Mouse (Mus musculus) heart, embryonic 11.5 days (tissue): ENCODE results near the gene Twnk. TPM values are rescaled to one million over a fixed set of nuclear protein-coding genes. Genes with fewer than 3 reads are reported as not detected.
A peak's percentile ranks its signal among the peaks of the same experiment; 100 is the strongest.

Source experiments
- ATAC-seq: fragments of 200-750 bp; cut with Nextera tagmentation; replicated peaks from 2 replicates; pipeline ENCODE4 v1.8.0; 2017; ENCODE audit warnings: moderate library complexity; ENCODE audit not compliant: insufficient number of reproducible peaks, low FRiP score, low TSS enrichment
- H3K27ac ChIP-seq: fragments of 300-500 bp; sonication (generic); 2 replicates; pipeline ENCODE4 v1.5.1; 2014; ENCODE audit warnings: mild to moderate bottlenecking, low read depth, low read length
- H3K27me3 ChIP-seq: fragments of 300-500 bp; sonication (generic); 2 replicates; pipeline ENCODE4 v1.6.1; 2014; ENCODE audit warnings: mild to moderate bottlenecking, low read length, mixed read lengths; ENCODE audit not compliant: control insufficient read depth, insufficient read depth
- H3K36me3 ChIP-seq: fragments of 300-500 bp; sonication (generic); 2 replicates; pipeline ENCODE4 v1.6.1; 2014; ENCODE audit warnings: mild to moderate bottlenecking, low read length, moderate library complexity, mixed read lengths; ENCODE audit not compliant: control insufficient read depth, insufficient read depth
- H3K4me1 ChIP-seq: fragments of 300-500 bp; sonication (generic); 2 replicates; pipeline ENCODE4 v1.6.1; 2014; ENCODE audit warnings: low read length; ENCODE audit not compliant: control insufficient read depth, insufficient read depth
- H3K4me2 ChIP-seq: fragments of 300-500 bp; sonication (generic); 2 replicates; pipeline ENCODE4 v1.6.1; 2014; ENCODE audit warnings: mild to moderate bottlenecking, moderate library complexity
- H3K4me3 ChIP-seq: fragments of 300-500 bp; sonication (generic); 2 replicates; pipeline ENCODE4 v1.5.1; 2014; ENCODE audit warnings: low read depth, low read length
- H3K9ac ChIP-seq: fragments of 300-500 bp; sonication (generic); 2 replicates; pipeline ENCODE4 v1.6.1; 2014; ENCODE audit warnings: mild to moderate bottlenecking, low read depth, low read length, moderate library complexity
- H3K9me3 ChIP-seq: fragments of 300-500 bp; sonication (generic); replicated peaks from 2 replicates; pipeline ENCODE4 v1.6.1; 2016; ENCODE audit warnings: low read length; ENCODE audit not compliant: control insufficient read depth
- WGBS: fragments of 180-500 bp; shearing (Covaris S2); extraction: QIAGEN DNeasy Blood & Tissue Kit; methylation state at CpG from one replicate; pipeline ENCODE4 v1.1.7; 2014; ENCODE audit not compliant: insufficient replicate concordance; 5-methylcytosine and 5-hydroxymethylcytosine counted together
- polyA plus RNA-seq: library from polyadenylated mRNA; unstranded; fragments of >200 nt; fragmentation: Nextera tagmentation; extraction: Ambion mirVana; gene quantifications from 2 replicates; pipeline ENCODE4 v1.2.1, GENCODE M21; 2014

Twnk gene
- polyA plus RNA-seq, 1 experiment from 2014 or later = 14.2 TPM

- Histone ChIP-seq H3K9me3 (no peaks in the 10 kb centered on the region), H3K27ac (no peak overlapping the region), H3K27me3 (no peaks in the 10 kb centered on the region), H3K9ac (peak overlapping the region; percentile 85), H3K4me1 (peaks cover 13% of the 10 kb centered on the region), H3K36me3 (peaks cover 16% of the 10 kb centered on the region), H3K4me2 (peak overlapping the region; percentile 94), H3K4me3 (peak overlapping the region; percentile 98)
- ATAC-seq = no peak
- 87% methylated on average over 20 of the region's 20 CpGs for WGBS
These were observed 2.1 kb downstream of the Twnk start for GRCm38 (mm10) chr19:45007425-45008191.

- ATAC-seq = no peak
- H3K36me3 ChIP-seq = peaks cover 8% of the 10 kb centered on the region; the same call in 1 of the 2 replicates
- no peaks in the 10 kb centered on the region for H3K9me3 ChIP-seq
- peaks cover 12% of the 10 kb centered on the region for H3K4me1 ChIP-seq
- WGBS = 83% methylated on average over 4 of the region's 4 CpGs
- H3K4me2 ChIP-seq = no peak overlapping the region
- H3K27ac ChIP-seq = no peak overlapping the region
- no peak overlapping the region for H3K4me3 ChIP-seq
- no peak overlapping the region for H3K9ac ChIP-seq
- no peaks in the 10 kb centered on the region for H3K27me3 ChIP-seq
These were observed 5.2 kb downstream of the Twnk start for GRCm38 (mm10) chr19:45010646-45011045.

GRCm38 (mm10) chr19:45012219-45012618 lies 6.8 kb downstream of the Twnk start:
- Histone ChIP-seq H3K27me3 (no peaks in the 10 kb centered on the region), H3K4me2 (no peak overlapping the region), H3K27ac (no peak overlapping the region), H3K36me3 (peaks cover 8% of the 10 kb centered on the region; the same call in 1 of the 2 replicates), H3K9me3 (no peaks in the 10 kb centered on the region), H3K4me3 (no peak overlapping the region), H3K4me1 (peaks cover 14% of the 10 kb centered on the region), H3K9ac (no peak overlapping the region)
- no peak for ATAC-seq
- 78% methylated on average over 8 of the region's 8 CpGs for WGBS

DNA sequence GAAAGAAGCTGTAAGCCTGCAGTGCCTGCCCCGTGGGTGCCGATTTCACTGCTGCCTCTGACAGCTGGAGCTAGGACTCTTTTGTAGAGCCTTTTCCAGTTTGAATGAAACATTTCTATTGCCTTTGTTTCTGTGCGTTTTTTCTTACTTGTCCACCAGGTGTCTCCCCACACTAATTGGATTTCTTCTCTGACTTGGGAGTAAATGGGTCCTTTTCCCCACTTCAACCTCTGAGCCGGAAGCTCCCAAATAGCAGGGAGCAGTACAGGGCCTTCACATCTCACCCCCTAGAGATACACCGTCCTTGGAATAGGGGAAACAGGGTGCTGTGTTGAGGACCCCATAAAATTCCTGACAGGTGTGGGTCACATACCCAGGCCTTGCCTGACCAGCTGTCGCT lies 7.2 kb downstream of the Twnk start:
- Histone ChIP-seq H3K27me3 (no peaks in the 10 kb centered on the region), H3K4me1 (peaks cover 11% of the 10 kb centered on the region), H3K9me3 (no peaks in the 10 kb centered on the region), H3K27ac (no peak overlapping the region), H3K9ac (no peak overlapping the region), H3K4me3 (no peak overlapping the region), H3K36me3 (peaks cover 8% of the 10 kb centered on the region; the same call in 1 of the 2 replicates), H3K4me2 (no peak overlapping the region)
- whole genome bisulfite sequencing = 38% methylated on average over 6 of the region's 6 CpGs
- ATAC-seq = no peak

DNA sequence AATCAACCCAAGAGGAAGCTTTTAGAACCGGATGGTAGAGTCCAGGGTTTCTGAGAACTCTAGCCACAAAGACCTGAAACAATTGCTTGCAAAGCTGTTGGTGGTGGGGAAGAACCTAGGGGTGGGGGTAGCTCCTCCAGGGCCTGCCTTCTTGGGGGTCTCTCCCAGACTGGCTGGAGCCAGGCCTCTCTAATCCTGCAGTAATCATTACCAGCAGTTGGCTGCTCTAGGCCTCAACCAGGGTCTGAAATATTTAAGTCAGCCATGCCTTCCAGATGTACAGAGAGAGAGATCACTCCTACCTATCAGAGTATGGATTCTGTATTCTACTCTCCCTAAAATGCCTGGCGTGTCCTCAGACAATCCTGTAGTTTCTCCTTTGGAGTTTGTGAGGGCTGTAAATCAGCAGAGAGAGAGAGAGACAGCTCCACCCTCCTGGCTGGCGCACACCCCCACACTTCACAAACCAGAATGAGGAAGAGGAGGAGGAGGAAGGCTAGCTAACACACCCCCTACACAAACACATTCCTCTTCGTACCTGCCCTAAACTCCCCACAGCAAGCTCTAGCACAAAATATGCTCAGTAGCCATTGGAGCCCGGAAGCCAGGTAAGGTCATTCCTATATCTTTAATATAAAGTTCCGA lies 8.2 kb downstream of the Twnk start:
- Histone ChIP-seq H3K9ac (no peak overlapping the region), H3K4me3 (no peak overlapping the region), H3K4me2 (no peak overlapping the region), H3K27ac (peak overlapping the region; percentile 12; the same call in 1 of the 2 replicates), H3K4me1 (peaks cover 12% of the 10 kb centered on the region), H3K36me3 (peaks cover 8% of the 10 kb centered on the region; the same call in 1 of the 2 replicates), H3K9me3 (no peaks in the 10 kb centered on the region), H3K27me3 (no peaks in the 10 kb centered on the region)
- 58% methylated on average over 6 of the region's 6 CpGs for WGBS
- no peak for ATAC-seq

DNA sequence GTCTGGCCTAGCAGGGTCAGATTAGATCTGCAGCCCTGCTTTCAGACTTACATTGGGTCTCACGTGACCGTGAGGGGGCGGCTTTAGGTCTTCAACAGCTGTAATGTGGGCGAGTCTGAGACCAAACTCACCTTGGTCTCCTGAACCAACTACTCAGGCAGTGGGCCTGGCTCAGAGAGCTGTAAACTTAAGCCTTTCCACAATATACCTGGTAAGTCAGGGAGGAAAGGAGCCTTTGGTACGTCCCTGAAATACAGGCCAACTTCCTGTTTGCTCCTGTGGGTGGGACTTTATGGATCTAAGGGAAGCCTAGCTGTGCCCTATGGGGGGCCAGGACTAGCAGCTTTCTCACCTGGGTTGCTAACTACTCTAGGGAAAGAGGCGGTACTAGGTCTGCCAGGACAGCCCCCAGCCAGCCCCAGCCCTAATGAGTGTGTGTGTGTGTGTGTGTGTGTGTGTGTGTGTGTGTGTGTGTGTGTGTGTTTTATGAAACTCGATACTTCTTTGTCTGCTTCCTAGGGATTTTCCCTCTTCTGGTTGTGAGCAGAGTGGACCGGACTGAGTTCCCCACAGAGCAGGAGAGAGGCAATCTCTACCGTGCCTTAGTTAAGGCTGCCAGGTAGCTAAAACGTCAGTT lies 9.0 kb downstream of the Twnk start, which contains the start of gene Lzts2:
Gene Lzts2 (plus strand): TSS at position 80 of the 637 bp plus-strand sequence.
- no peaks in the 10 kb centered on the region for H3K9me3 ChIP-seq
- WGBS = 11% methylated on average over 10 of the region's 10 CpGs
- H3K4me2 ChIP-seq = peak within 1 kb of the TSS; percentile 99
- peaks cover 8% of the 10 kb centered on the region; the same call in 1 of the 2 replicates for H3K36me3 ChIP-seq
- ATAC-seq = no peak
- peak within 1 kb of the TSS; percentile 80 for H3K4me3 ChIP-seq
- peak within 1 kb of the TSS; percentile 99 for H3K27ac ChIP-seq
- H3K27me3 ChIP-seq = no peaks in the 10 kb centered on the region
- peaks cover 18% of the 10 kb centered on the region for H3K4me1 ChIP-seq
- peak within 1 kb of the TSS; percentile 96 for H3K9ac ChIP-seq

GRCm38 (mm10) chr19:45014981-45015402 lies 9.5 kb downstream of the Twnk start:
- peaks cover 20% of the 10 kb centered on the region for H3K4me1 ChIP-seq
- H3K9me3 ChIP-seq = no peaks in the 10 kb centered on the region
- H3K4me3 ChIP-seq = peak overlapping the region; percentile 80
- peaks cover 8% of the 10 kb centered on the region; the same call in 1 of the 2 replicates for H3K36me3 ChIP-seq
- peak overlapping the region; percentile 99 for H3K4me2 ChIP-seq
- under 1% methylated on average over 25 of the region's 25 CpGs for WGBS
- H3K27ac ChIP-seq = peak overlapping the region; percentile 99
- no peaks in the 10 kb centered on the region for H3K27me3 ChIP-seq
- ATAC-seq = no peak
- H3K9ac ChIP-seq = peak overlapping the region; percentile 96

- Histone ChIP-seq H3K9me3 (no peaks in the 10 kb centered on the region), H3K4me2 (peak overlapping the region; percentile 99), H3K36me3 (peaks cover 2% of the 10 kb centered on the region; the same call in 1 of the 2 replicates), H3K4me1 (peaks cover 27% of the 10 kb centered on the region), H3K27me3 (no peaks in the 10 kb centered on the region), H3K4me3 (peak overlapping the region; percentile 80), H3K27ac (peak overlapping the region; percentile 99), H3K9ac (peak overlapping the region; percentile 96)
- WGBS = under 1% methylated on average over 31 of the region's 34 CpGs
- peak; percentile 25; the same call in 1 of the 2 replicates for ATAC-seq
These were observed 10.2 kb downstream of the Twnk start for GRCm38 (mm10) chr19:45015518-45016281.
